Mouse (Mus musculus) thymus, adult 2 months (tissue): ENCODE data around the gene Ralgds.

Experiments used
- CTCF ChIP-seq: fragments of 200-500 bp; IDR thresholded peaks from 2 replicates; pipeline ENCODE4 v1.5.1; 2012; ENCODE audit warnings: mild to moderate bottlenecking, control low read depth, low read length, moderate library complexity, borderline replicate concordance; ENCODE audit not compliant: control insufficient read depth, poor library complexity, insufficient read depth; ENCODE audit errors: extremely low read depth
- POLR2A ChIP-seq: fragments of 200-500 bp; IDR thresholded peaks from 2 replicates; pipeline ENCODE4 v1.6.1; 2012; ENCODE audit warnings: mild to moderate bottlenecking, low read length, control low read depth, moderate library complexity; ENCODE audit not compliant: control insufficient read depth, poor library complexity, insufficient read depth; ENCODE audit errors: extremely low read depth

DNA sequence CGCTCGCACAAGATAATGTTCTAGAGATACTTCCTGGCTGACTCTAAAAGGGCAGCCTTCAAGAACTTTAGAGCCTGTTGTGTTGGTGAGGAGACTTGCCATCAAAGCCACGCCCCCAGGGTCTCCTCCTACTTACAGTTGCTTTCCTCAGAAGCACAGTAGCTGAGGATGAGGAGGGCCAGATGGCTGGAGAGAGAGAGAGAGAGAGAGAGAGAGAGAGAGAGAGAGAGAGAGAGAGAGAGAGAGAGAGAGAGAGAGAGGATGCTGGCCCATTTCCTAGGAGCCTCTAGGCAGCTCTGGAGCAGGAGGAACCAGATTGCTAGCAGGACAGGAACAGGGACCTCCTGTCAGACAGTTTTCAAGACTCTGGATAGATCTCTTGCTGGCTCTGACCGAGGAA lies 23.2 kb downstream of the Ralgds start:
- TF ChIP-seq CTCF (no peak), POLR2A (no peak)
